Mouse (Mus musculus) ES-Bruce4 (cell line): ENCODE measurements at regions not wholly inside any gene's neighbourhood (a gene's known extent, or its start where the extent isn't known, plus 50 kb on each side); places are given as distances from the start of the nearest gene placed in this dataset.

ENCODE experiments used
- CTCF ChIP-seq: IDR thresholded peaks from one replicate; pipeline ENCODE4 v1.8.1; 2011; ENCODE audit warnings: low read depth, low read length
- EP300 ChIP-seq: IDR thresholded peaks from 2 replicates; pipeline ENCODE4 v1.6.1; 2011; ENCODE audit warnings: low read depth, low read length; ENCODE audit not compliant: insufficient read depth
- POLR2A ChIP-seq: IDR thresholded peaks from one replicate; pipeline ENCODE4 v1.8.1; 2011; ENCODE audit warnings: low read length; ENCODE audit not compliant: insufficient read depth

GRCm38 (mm10) chr14:86453142-86453541 is 687.9 kb downstream of the Diaph3 start:
- TF ChIP-seq POLR2A (no peak), CTCF (no peak), EP300 (no peak)
